Mouse (Mus musculus): ENCODE data around the gene Ino80e. TPM values are rescaled to one million over a fixed set of nuclear protein-coding genes. Genes with fewer than 3 reads are reported as not detected.

Gene Ino80e
- total and polyA plus RNA-seq, 2 experiments from 2014 or later, result 62.8 to 102 TPM

GRCm38 (mm10) chr7:126817595-126817994, 44.6 kb downstream of the Ino80e start:
- TF ChIP-seq CTCF (IDR thresholded peaks at IDR 0.05; ENCODE audit: low read depth), result no peak
- Histone ChIP-seq H3K9ac (no peak overlapping the region), H3K4me1 (ENCODE audit: insufficient read depth) (peaks cover 7% of the 10 kb centered on the region; the same call in 1 of the 2 replicates), H3K4me3 (ENCODE audit: low read depth, low read length) (no peak overlapping the region), H3K27ac (ENCODE audit: low read depth, low read length) (no peak overlapping the region), H3K27me3 (ENCODE audit: insufficient read depth, low read length) (no peaks in the 10 kb centered on the region), H3K36me3 (ENCODE audit: insufficient read depth) (no peaks in the 10 kb centered on the region), H3K9me3 (ENCODE audit: low read length) (no peaks in the 10 kb centered on the region), H3K4me2 (ENCODE audit: low read depth) (no peak overlapping the region)
- DNase-seq (no peak), ATAC-seq (no peak)
- 87% methylated on average over 7 of the region's 7 CpGs for WGBS

- Histone ChIP-seq H3K4me1 (ENCODE audit: insufficient read depth) (no peaks in the 10 kb centered on the region), H3K9me3 (ENCODE audit: low read length) (no peaks in the 10 kb centered on the region), H3K36me3 (ENCODE audit: insufficient read depth) (no peaks in the 10 kb centered on the region), H3K4me3 (ENCODE audit: low read depth, low read length) (no peak overlapping the region), H3K27me3 (ENCODE audit: insufficient read depth, low read length) (no peaks in the 10 kb centered on the region), H3K4me2 (ENCODE audit: low read depth) (no peak overlapping the region), H3K9ac (no peak overlapping the region), H3K27ac (ENCODE audit: low read depth, low read length) (no peak overlapping the region)
- DNase-seq (no peak), ATAC-seq (no peak)
- no peak for TF ChIP-seq CTCF (IDR thresholded peaks at IDR 0.05; ENCODE audit: low read depth)
- WGBS, result 83% methylated on average over 8 of the region's 8 CpGs
Measured at GRCm38 (mm10) chr7:126816494-126816893, 45.7 kb downstream of the Ino80e start.

GRCm38 (mm10) chr7:126815726-126816222, 46.4 kb downstream of the Ino80e start:
- no peaks in the 10 kb centered on the region for H3K4me1 ChIP-seq (ENCODE audit: insufficient read depth)
- no peaks in the 10 kb centered on the region for H3K36me3 ChIP-seq (ENCODE audit: insufficient read depth)
- H3K27ac ChIP-seq (ENCODE audit: low read depth, low read length), result no peak overlapping the region
- ATAC-seq, result no peak
- no peak for DNase-seq
- H3K4me3 ChIP-seq (ENCODE audit: low read depth, low read length), result no peak overlapping the region
- 61% methylated on average over 8 of the region's 8 CpGs for WGBS
- H3K9me3 ChIP-seq (ENCODE audit: low read length), result no peaks in the 10 kb centered on the region
- no peak for TF ChIP-seq CTCF (IDR thresholded peaks at IDR 0.05; ENCODE audit: low read depth)
- no peak overlapping the region for H3K4me2 ChIP-seq (ENCODE audit: low read depth)
- H3K27me3 ChIP-seq (ENCODE audit: insufficient read depth, low read length), result no peaks in the 10 kb centered on the region
- no peak overlapping the region for H3K9ac ChIP-seq

GRCm38 (mm10) chr7:126809723-126810369, 52.3 kb downstream of the Ino80e start:
- Histone ChIP-seq H3K36me3 (ENCODE audit: insufficient read depth) (no peaks in the 10 kb centered on the region; the same call in 1 of the 2 replicates), H3K9ac (no peak overlapping the region), H3K4me1 (ENCODE audit: insufficient read depth) (no peaks in the 10 kb centered on the region), H3K4me3 (ENCODE audit: low read depth, low read length) (no peak overlapping the region), H3K27ac (ENCODE audit: low read depth, low read length) (no peak overlapping the region), H3K9me3 (ENCODE audit: low read length) (no peaks in the 10 kb centered on the region), H3K27me3 (ENCODE audit: insufficient read depth, low read length) (no peaks in the 10 kb centered on the region), H3K4me2 (ENCODE audit: low read depth) (peak overlapping the region; percentile 59)
- DNase-seq (no peak), ATAC-seq (no peak)
- 68% methylated on average over 5 of the region's 5 CpGs for WGBS
- no peak for TF ChIP-seq CTCF (IDR thresholded peaks at IDR 0.05; ENCODE audit: low read depth)

GRCm38 (mm10) chr7:126808703-126809455, 53.3 kb downstream of the Ino80e start:
- H3K4me1 ChIP-seq (ENCODE audit: insufficient read depth), result no peaks in the 10 kb centered on the region
- no peaks in the 10 kb centered on the region for H3K9me3 ChIP-seq (ENCODE audit: low read length)
- peaks cover 8% of the 10 kb centered on the region; the same call in 1 of the 2 replicates for H3K36me3 ChIP-seq (ENCODE audit: insufficient read depth)
- DNase-seq (peak; percentile 91), ATAC-seq (peak; percentile 98)
- no peaks in the 10 kb centered on the region for H3K27me3 ChIP-seq (ENCODE audit: insufficient read depth, low read length)
- H3K27ac ChIP-seq (ENCODE audit: low read depth, low read length), result peak overlapping the region; percentile 64
- under 1% methylated on average over 43 of the region's 43 CpGs for WGBS
- TF ChIP-seq CTCF (IDR thresholded peaks at IDR 0.05; ENCODE audit: low read depth), result peak; percentile 14; the same call in 1 of the 2 replicates
- peak overlapping the region; percentile 59 for H3K4me2 ChIP-seq (ENCODE audit: low read depth)
- H3K4me3 ChIP-seq (ENCODE audit: low read depth, low read length), result peak overlapping the region; percentile 59
- peak overlapping the region; percentile 70 for H3K9ac ChIP-seq

GRCm38 (mm10) chr7:126807405-126807804, 54.8 kb downstream of the Ino80e start:
- ATAC-seq (no peak), DNase-seq (no peak)
- H3K4me3 ChIP-seq (ENCODE audit: low read depth, low read length), result no peak overlapping the region
- no peaks in the 10 kb centered on the region for H3K9me3 ChIP-seq (ENCODE audit: low read length)
- no peaks in the 10 kb centered on the region for H3K4me1 ChIP-seq (ENCODE audit: insufficient read depth)
- H3K27ac ChIP-seq (ENCODE audit: low read depth, low read length), result no peak overlapping the region
- H3K9ac ChIP-seq, result no peak overlapping the region
- no peaks in the 10 kb centered on the region for H3K27me3 ChIP-seq (ENCODE audit: insufficient read depth, low read length)
- peak overlapping the region; percentile 59 for H3K4me2 ChIP-seq (ENCODE audit: low read depth)
- 69% methylated on average over 4 of the region's 4 CpGs for WGBS
- no peak for TF ChIP-seq CTCF (IDR thresholded peaks at IDR 0.05; ENCODE audit: low read depth)
- H3K36me3 ChIP-seq (ENCODE audit: insufficient read depth), result peaks cover 8% of the 10 kb centered on the region; the same call in 1 of the 2 replicates

- 70% methylated on average over 6 of the region's 6 CpGs for WGBS
- DNase-seq (no peak), ATAC-seq (no peak)
- H3K9me3 ChIP-seq (ENCODE audit: low read length), result no peaks in the 10 kb centered on the region
- TF ChIP-seq CTCF (IDR thresholded peaks at IDR 0.05; ENCODE audit: low read depth), result no peak
- no peaks in the 10 kb centered on the region for H3K27me3 ChIP-seq (ENCODE audit: insufficient read depth, low read length)
- H3K9ac ChIP-seq, result no peak overlapping the region
- no peaks in the 10 kb centered on the region for H3K4me1 ChIP-seq (ENCODE audit: insufficient read depth)
- H3K27ac ChIP-seq (ENCODE audit: low read depth, low read length), result no peak overlapping the region
- H3K36me3 ChIP-seq (ENCODE audit: insufficient read depth), result peaks cover 8% of the 10 kb centered on the region; the same call in 1 of the 2 replicates
- H3K4me2 ChIP-seq (ENCODE audit: low read depth), result no peak overlapping the region
- H3K4me3 ChIP-seq (ENCODE audit: low read depth, low read length), result no peak overlapping the region
Measured at GRCm38 (mm10) chr7:126806956-126807355, 55.2 kb downstream of the Ino80e start.

Measured in forebrain, postnatal 0 days (tissue).